Mouse (Mus musculus): ENCODE measurements around the gene Helz2.

GRCm38 (mm10) chr2:181288691-181289090 is 46.9 kb upstream of the Helz2 start:
- TF ChIP-seq CTCF (IDR thresholded peaks at IDR 0.05; ENCODE audit: low read depth) (no peak), EP300 (optimal IDR thresholded peaks at IDR 0.05) (no peak)
